Mouse (Mus musculus) neutrophil, adult 65 days (primary cell): ENCODE data around the gene Vmn1r149. TPM values are rescaled to one million over a fixed set of nuclear protein-coding genes. Genes with fewer than 3 reads are reported as not detected.

ENCODE experiments used
- total RNA-seq: library from RNA; stranded (reverse); gene quantifications from 2 replicates; pipeline ENCODE4 v1.2.4, GENCODE M21; 2023

Vmn1r149 gene
- total RNA-seq, result not detected in 2 replicates

DNA sequence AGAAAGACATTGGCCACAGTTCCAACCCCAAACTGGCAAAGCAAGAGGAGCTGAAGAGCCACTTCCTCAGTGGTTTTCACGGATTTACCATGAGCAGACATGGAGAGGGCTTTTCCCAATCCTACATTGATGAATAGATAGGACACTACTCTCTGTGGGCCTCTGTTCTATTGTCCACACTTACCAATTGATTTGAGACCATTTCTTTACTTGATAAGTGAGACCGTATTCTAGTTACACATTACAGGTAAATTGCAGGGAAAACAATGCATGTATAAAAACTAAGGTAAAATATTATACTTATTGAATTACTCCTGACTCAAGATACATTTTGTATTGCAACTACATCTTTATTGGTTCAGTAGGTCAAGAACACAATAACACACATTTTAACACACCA lies at the start of gene Vmn1r149:
TSS of gene Vmn1r149 (minus strand) at position 101 of the 400 bp plus-strand sequence.

DNA sequence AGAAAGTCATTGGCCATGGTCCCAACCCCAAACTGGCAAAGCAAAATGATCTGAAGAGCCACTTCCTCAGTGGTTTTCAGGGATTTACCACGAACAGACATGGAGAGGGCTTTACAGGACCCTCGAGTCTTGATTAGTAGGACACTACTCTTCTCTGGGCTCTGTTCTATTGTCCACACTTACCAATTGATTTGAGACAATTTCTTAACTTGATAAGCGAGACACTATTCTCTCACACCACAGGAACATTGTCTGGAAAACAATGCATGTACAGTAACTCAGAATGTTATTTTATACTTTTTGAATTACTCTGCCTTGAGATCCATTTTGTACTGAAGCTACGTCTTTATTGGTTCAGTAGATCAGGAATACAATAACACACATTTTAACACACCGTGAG lies 25.9 kb upstream of the Vmn1r149 start, which contains the start of gene Gm10665:
TSS of gene Gm10665 (minus strand) at position 101 of the 400 bp plus-strand sequence.

DNA sequence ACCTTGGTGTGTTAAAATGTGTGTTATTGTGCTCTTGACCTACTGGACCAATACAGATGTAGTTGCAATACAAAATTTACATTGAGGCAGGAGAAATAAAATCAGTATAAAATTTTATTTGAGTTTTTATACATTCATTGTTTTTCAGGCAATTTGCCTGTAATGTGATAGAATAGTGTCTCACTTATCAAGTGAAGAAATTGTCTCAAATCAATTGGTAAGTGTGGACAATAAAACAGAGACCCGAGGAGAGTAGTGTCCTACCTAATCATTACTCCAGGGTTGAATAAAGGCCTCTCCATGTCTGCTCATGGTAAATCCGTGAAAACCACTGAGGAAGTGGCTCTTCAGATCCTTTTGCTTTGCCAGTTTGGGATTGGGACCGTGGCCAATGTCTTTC lies 24.7 kb downstream of the Vmn1r149 start, which contains the start of gene Vmn1r148:
TSS of gene Vmn1r148 (plus strand) at position 301 of the 400 bp plus-strand sequence.

Other genes starting within 250 kb of the Vmn1r149 start
- not detected in 2 replicates for gene Vmn1r143, start 248.9 kb downstream of the Vmn1r149 start, total RNA-seq
- not detected in 2 replicates for gene Gm8653, start 237.0 kb downstream of the Vmn1r149 start, total RNA-seq
- gene Gm8453, start 208.7 kb downstream of the Vmn1r149 start, total RNA-seq, result not detected in 2 replicates
- gene Gm4187, start 108.5 kb downstream of the Vmn1r149 start, total RNA-seq, result not detected in 2 replicates
- not detected in 2 replicates for gene Gm8660, start 67.2 kb downstream of the Vmn1r149 start, total RNA-seq
- not detected in 2 replicates for gene Vmn1r148, start 24.6 kb downstream of the Vmn1r149 start, total RNA-seq
- gene Gm10665, start 25.8 kb upstream of the Vmn1r149 start, total RNA-seq, result not detected in 2 replicates
- gene Vmn1r151, start 61.4 kb upstream of the Vmn1r149 start, total RNA-seq, result not detected in 2 replicates
- gene Vmn1r152, start 84.7 kb upstream of the Vmn1r149 start, total RNA-seq, result not detected in 2 replicates
- gene Gm8677, start 96.7 kb upstream of the Vmn1r149 start, total RNA-seq, result not detected in 2 replicates
- gene Gm4201, start 127.1 kb upstream of the Vmn1r149 start, total RNA-seq, result not detected in 2 replicates
- gene Gm4565, start 149.9 kb upstream of the Vmn1r149 start, total RNA-seq, result not detected in 2 replicates
- not detected in 2 replicates for gene Vmn1r155, start 219.8 kb upstream of the Vmn1r149 start, total RNA-seq